Mouse (Mus musculus): ENCODE measurements around the gene Lrig1.

- TF ChIP-seq NANOG (IDR thresholded peaks at IDR 0.05; ENCODE audit: borderline replicate concordance, low read length) (no peak), CTCF (conservative IDR thresholded peaks at IDR 0.05; ENCODE audit: low read length) (no peak)
Measured at GRCm38 (mm10) chr6:94599016-94599415, 100.9 kb downstream of the Lrig1 start.
